Mouse (Mus musculus) forebrain, embryonic 10.5 days (tissue): Measurements from ENCODE around the gene Egln2. TPM values are rescaled to one million over a fixed set of nuclear protein-coding genes. Genes with fewer than 3 reads are reported as not detected.

Experiments used
- DNase-seq: peaks from one replicate; pipeline ENCODE4 v3.0.0-alpha.2; 2017; ENCODE audit warnings: low spot score; ENCODE audit errors: extremely low spot score
- H3K27ac ChIP-seq: fragments of 300-500 bp; sonication (generic); 2 replicates; pipeline ENCODE4 v1.5.1; 2016; ENCODE audit warnings: mild to moderate bottlenecking
- H3K27me3 ChIP-seq: fragments of 300-500 bp; sonication (generic); 2 replicates; pipeline ENCODE4 v1.6.1; 2016; ENCODE audit warnings: mild to moderate bottlenecking; ENCODE audit not compliant: poor library complexity, severe bottlenecking
- H3K36me3 ChIP-seq: fragments of 300-500 bp; sonication (generic); replicated peaks from 2 replicates; pipeline ENCODE4 v1.6.1; 2016; ENCODE audit warnings: mild to moderate bottlenecking, moderate library complexity
- H3K4me1 ChIP-seq: fragments of 300-500 bp; sonication (generic); 2 replicates; pipeline ENCODE4 v1.6.1; 2016
- H3K4me3 ChIP-seq: fragments of 300-500 bp; sonication (generic); 2 replicates; pipeline ENCODE4 v1.5.1; 2016; ENCODE audit warnings: mild to moderate bottlenecking, moderate library complexity
- H3K9me3 ChIP-seq: fragments of 300-500 bp; sonication (generic); 2 replicates; pipeline ENCODE4 v1.6.1; 2016; ENCODE audit warnings: mild to moderate bottlenecking, moderate library complexity
- WGBS: fragments of 180-500 bp; shearing (Covaris S2); methylation state at CpG from one replicate; pipeline ENCODE4 v1.1.7; 2016; 5-methylcytosine and 5-hydroxymethylcytosine counted together
- polyA plus RNA-seq: library from polyadenylated mRNA; unstranded; fragments of >200 nt; fragmentation: Nextera tagmentation; extraction: Ambion mirVana; gene quantifications from 2 replicates; pipeline ENCODE4 v1.2.1, GENCODE M21; 2016

The Egln2 gene
- polyA plus RNA-seq, 1 experiment from 2014 or later, result 74.0 TPM

DNA sequence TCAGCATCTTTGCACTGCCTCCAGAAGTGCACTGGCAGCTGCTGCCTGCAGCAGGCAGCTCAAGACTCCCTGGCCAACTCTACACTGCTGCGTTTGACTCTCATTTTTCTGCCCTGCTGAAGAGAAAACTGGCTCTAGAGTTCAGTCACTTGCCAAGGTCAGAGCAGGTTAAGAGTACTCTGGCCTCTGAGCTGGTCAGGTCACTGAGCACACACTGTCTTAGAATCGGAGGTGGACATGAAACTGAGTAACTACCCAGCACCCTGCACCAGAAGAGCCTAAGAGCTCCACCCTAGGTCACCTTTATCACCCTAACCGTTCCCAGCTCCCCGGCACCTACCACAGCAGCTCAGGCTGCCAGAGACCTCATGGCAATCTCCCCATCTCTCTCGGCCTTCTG, 19.4 kb upstream of the Egln2 start:
- WGBS, result 96% methylated on average over 5 of the region's 5 CpGs
- H3K27ac ChIP-seq, result no peak overlapping the region
- no peak for DNase-seq
- no peak overlapping the region for H3K4me3 ChIP-seq
- H3K9me3 ChIP-seq, result peaks cover 4% of the 10 kb centered on the region; the same call in 1 of the 2 replicates
- H3K4me1 ChIP-seq, result 0 out of 2 replicates have a peak, but pooled peaks cover under 1% of the 10 kb centered on the region
- H3K36me3 ChIP-seq, result peaks cover 82% of the 10 kb centered on the region
- no peaks in the 10 kb centered on the region for H3K27me3 ChIP-seq

DNA sequence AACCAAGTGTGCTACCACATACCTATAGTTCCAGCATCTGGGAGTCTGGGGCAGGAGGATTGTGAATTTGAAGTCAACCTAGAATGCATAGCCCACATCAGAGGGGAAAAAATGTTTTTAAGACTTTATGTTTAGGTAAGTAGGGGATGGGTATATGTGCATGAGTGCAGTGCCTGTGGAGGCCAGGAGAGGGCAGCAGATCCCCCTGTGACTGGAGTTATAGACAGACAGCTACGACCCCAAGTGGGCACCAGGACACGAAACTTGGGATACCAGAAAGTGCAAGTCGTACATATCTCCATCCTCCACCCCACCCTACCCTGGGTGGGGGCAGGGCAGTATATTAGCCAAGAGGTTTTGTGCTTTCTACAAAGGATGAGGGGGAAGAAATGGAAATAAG, 18.4 kb upstream of the Egln2 start:
- Histone ChIP-seq H3K4me1 (peaks cover 8% of the 10 kb centered on the region), H3K4me3 (no peak overlapping the region), H3K27ac (no peak overlapping the region), H3K27me3 (no peaks in the 10 kb centered on the region), H3K36me3 (peaks cover 72% of the 10 kb centered on the region), H3K9me3 (peaks cover 4% of the 10 kb centered on the region; the same call in 1 of the 2 replicates)
- 81% methylated on average over 3 of the region's 3 CpGs for WGBS
- DNase-seq, result peak; percentile 59

- no peak for DNase-seq
- Histone ChIP-seq H3K9me3 (peaks cover 4% of the 10 kb centered on the region; the same call in 1 of the 2 replicates), H3K4me3 (no peak overlapping the region), H3K27ac (no peak overlapping the region), H3K4me1 (peaks cover 24% of the 10 kb centered on the region), H3K36me3 (peaks cover 47% of the 10 kb centered on the region), H3K27me3 (no peaks in the 10 kb centered on the region)
- 93% methylated on average over 1 of the region's 1 CpGs for WGBS
Measured at GRCm38 (mm10) chr7:27182498-27182897, 15.9 kb upstream of the Egln2 start.

GRCm38 (mm10) chr7:27180837-27181695, 14.5 kb upstream of the Egln2 start, which contains the start of the genes Gm21983 and Mia:
Gene Gm21983, minus strand, starts transcription at chr7:27181086.
Gene Mia, minus strand, starts transcription at chr7:27181157.
- Histone ChIP-seq H3K27ac (peak within 1 kb of the TSS; percentile 86; the same call in 1 of the 2 replicates), H3K27me3 (no peaks in the 10 kb centered on the region), H3K36me3 (peaks cover 33% of the 10 kb centered on the region), H3K4me1 (peaks cover 24% of the 10 kb centered on the region), H3K9me3 (peaks cover 4% of the 10 kb centered on the region; the same call in 1 of the 2 replicates), H3K4me3 (peak within 1 kb of the TSS; percentile 62; the same call in 1 of the 2 replicates)
- DNase-seq, result no peak
- 71% methylated on average over 14 of the region's 14 CpGs for WGBS

DNA sequence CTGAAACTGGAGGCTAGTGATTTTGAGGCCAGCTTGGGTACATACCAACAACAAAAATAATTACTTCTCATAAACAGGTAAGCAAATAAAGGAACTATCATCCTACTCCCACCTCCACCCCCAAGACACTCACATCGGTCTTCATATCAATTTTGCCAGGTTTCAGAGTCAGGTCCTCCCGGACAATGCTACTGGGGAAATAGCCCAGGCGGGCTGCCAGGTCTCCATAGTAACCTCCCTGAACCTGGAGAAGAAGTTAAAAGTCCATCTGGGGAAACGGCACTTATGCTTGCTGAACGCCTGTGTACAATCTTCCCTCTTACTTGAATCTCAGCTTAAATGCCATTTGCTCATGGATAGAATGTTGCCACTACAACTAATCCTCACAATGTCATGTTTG, 13.4 kb upstream of the Egln2 start:
- no peak for DNase-seq
- H3K9me3 ChIP-seq, result peaks cover under 1% of the 10 kb centered on the region; the same call in 1 of the 2 replicates
- H3K36me3 ChIP-seq, result peaks cover 32% of the 10 kb centered on the region
- H3K4me1 ChIP-seq, result peaks cover 24% of the 10 kb centered on the region
- H3K27me3 ChIP-seq, result no peaks in the 10 kb centered on the region
- 89% methylated on average over 5 of the region's 5 CpGs for WGBS
- H3K4me3 ChIP-seq, result peak overlapping the region; percentile 62; the same call in 1 of the 2 replicates
- H3K27ac ChIP-seq, result peak overlapping the region; percentile 86; the same call in 1 of the 2 replicates

DNA sequence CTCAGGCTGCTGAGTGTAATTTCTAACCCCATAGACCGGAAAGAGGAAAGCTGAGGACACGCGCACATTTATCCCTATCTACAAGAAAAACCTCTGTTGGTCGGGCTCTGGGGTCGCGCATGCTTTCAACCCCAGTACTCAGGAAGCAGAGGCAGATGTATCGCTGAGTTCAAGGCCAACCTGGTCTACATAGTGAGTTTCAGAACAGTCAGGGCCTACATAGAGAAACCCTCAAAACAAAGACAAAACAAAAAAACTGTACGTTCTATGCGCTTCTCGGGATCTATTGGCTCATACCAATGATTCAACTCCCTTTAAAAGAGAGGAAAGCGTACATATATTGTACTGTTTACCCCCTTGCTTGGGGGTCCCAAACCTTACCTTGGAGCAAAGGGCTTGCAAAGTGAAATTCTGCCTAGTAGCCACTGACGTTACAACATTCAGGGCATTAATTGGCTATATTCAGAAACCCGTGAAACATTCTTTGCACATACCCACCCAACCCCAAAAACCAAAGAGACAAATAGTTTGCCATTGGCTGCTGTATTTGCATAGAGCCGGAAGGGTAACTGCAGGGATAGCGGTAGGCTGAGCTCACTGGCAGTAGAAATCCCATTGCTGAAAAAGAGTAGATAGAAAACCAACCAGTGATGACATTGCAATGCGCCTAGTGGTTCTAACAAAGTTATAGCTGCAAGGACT, 12.8 kb upstream of the Egln2 start:
- Histone ChIP-seq H3K27me3 (no peaks in the 10 kb centered on the region), H3K36me3 (peaks cover 31% of the 10 kb centered on the region), H3K4me3 (peak overlapping the region; percentile 62), H3K4me1 (peaks cover 24% of the 10 kb centered on the region), H3K27ac (peak overlapping the region; percentile 86), H3K9me3 (no peaks in the 10 kb centered on the region)
- WGBS, result 49% methylated on average over 16 of the region's 16 CpGs
- no peak for DNase-seq

GRCm38 (mm10) chr7:27178324-27179216, 12.0 kb upstream of the Egln2 start, which contains the start of gene Rab4b:
Gene Rab4b, minus strand, starts transcription at chr7:27178896.
- WGBS, result under 1% methylated on average over 53 of the region's 53 CpGs
- Histone ChIP-seq H3K27me3 (no peaks in the 10 kb centered on the region), H3K9me3 (no peaks in the 10 kb centered on the region), H3K4me3 (peak within 1 kb of the TSS; percentile 62), H3K27ac (peak within 1 kb of the TSS; percentile 86), H3K4me1 (peaks cover 24% of the 10 kb centered on the region), H3K36me3 (peaks cover 33% of the 10 kb centered on the region)
- peak; percentile 100 for DNase-seq

- Histone ChIP-seq H3K4me1 (peaks cover 24% of the 10 kb centered on the region), H3K27me3 (no peaks in the 10 kb centered on the region), H3K4me3 (peak overlapping the region; percentile 62), H3K27ac (peak overlapping the region; percentile 86), H3K36me3 (peaks cover 32% of the 10 kb centered on the region), H3K9me3 (no peaks in the 10 kb centered on the region)
- 23% methylated on average over 4 of the region's 4 CpGs for WGBS
- DNase-seq, result no peak
Measured at GRCm38 (mm10) chr7:27177942-27178323, 11.3 kb upstream of the Egln2 start.

- peaks cover 50% of the 10 kb centered on the region for H3K36me3 ChIP-seq
- no peak overlapping the region for H3K4me3 ChIP-seq
- peaks cover 15% of the 10 kb centered on the region for H3K4me1 ChIP-seq
- H3K27me3 ChIP-seq, result no peaks in the 10 kb centered on the region
- no peak for DNase-seq
- no peaks in the 10 kb centered on the region for H3K9me3 ChIP-seq
- no peak overlapping the region for H3K27ac ChIP-seq
- WGBS, result 91% methylated on average over 7 of the region's 7 CpGs
Measured at GRCm38 (mm10) chr7:27174896-27175295, 8.3 kb upstream of the Egln2 start.

DNA sequence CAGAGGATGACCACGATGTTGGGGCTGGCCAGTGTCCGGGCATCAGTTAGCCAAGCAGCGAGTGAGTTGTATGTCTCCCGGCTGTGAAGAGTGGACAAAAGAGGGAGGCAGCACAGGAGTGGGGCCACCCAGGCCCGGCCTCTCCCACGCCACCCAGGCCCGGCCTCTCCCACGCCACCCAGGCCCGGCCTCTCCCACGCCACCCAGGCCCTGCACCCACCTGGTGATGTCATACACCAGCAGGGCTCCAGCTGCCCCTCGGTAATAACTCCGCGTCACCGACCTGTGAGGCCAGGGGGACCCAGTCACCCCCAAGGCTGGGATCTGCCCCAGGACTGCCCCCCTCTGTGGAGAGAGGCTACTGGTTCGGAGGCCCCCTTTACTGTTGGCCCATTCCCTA, 7.9 kb upstream of the Egln2 start:
- H3K4me3 ChIP-seq, result no peak overlapping the region
- no peak for DNase-seq
- WGBS, result 94% methylated on average over 15 of the region's 15 CpGs
- no peaks in the 10 kb centered on the region for H3K9me3 ChIP-seq
- H3K27me3 ChIP-seq, result no peaks in the 10 kb centered on the region
- H3K4me1 ChIP-seq, result peaks cover 11% of the 10 kb centered on the region
- H3K36me3 ChIP-seq, result peaks cover 50% of the 10 kb centered on the region
- no peak overlapping the region for H3K27ac ChIP-seq

- no peaks in the 10 kb centered on the region for H3K9me3 ChIP-seq
- H3K4me3 ChIP-seq, result no peak overlapping the region
- H3K27me3 ChIP-seq, result no peaks in the 10 kb centered on the region
- H3K27ac ChIP-seq, result no peak overlapping the region
- no peak for DNase-seq
- peaks cover 9% of the 10 kb centered on the region for H3K4me1 ChIP-seq
- H3K36me3 ChIP-seq, result peaks cover 53% of the 10 kb centered on the region
- WGBS, result 87% methylated on average over 3 of the region's 3 CpGs
Measured at GRCm38 (mm10) chr7:27170981-27171380, 4.4 kb upstream of the Egln2 start.

- Histone ChIP-seq H3K27ac (no peak overlapping the region), H3K4me1 (peaks cover 34% of the 10 kb centered on the region), H3K4me3 (0 out of 2 replicates have a peak overlapping the region, but pooled peaks have one; percentile 4), H3K27me3 (no peaks in the 10 kb centered on the region), H3K36me3 (peaks cover 50% of the 10 kb centered on the region), H3K9me3 (no peaks in the 10 kb centered on the region)
- no peak for DNase-seq
- WGBS, result 89% methylated on average over 5 of the region's 5 CpGs
Measured at GRCm38 (mm10) chr7:27168371-27168770, 1.8 kb upstream of the Egln2 start.
